Mouse (Mus musculus) midbrain, embryonic 10.5 days (tissue): ENCODE results near the gene Rora. TPM values are rescaled to one million over a fixed set of nuclear protein-coding genes. Genes with fewer than 3 reads are reported as not detected.

ENCODE experiments used
- DNase-seq: peaks from one replicate; pipeline ENCODE4 v3.0.0-alpha.2; 2017; ENCODE audit warnings: low spot score
- H3K27ac ChIP-seq: fragments of 300-500 bp; sonication (generic); replicated peaks from 2 replicates; pipeline ENCODE4 v1.5.1; 2016; ENCODE audit warnings: mild to moderate bottlenecking
- H3K27me3 ChIP-seq: fragments of 300-500 bp; sonication (generic); 2 replicates; pipeline ENCODE4 v1.6.1; 2016; ENCODE audit warnings: low read depth, mild to moderate bottlenecking; ENCODE audit not compliant: poor library complexity, severe bottlenecking
- H3K36me3 ChIP-seq: fragments of 300-500 bp; sonication (generic); 2 replicates; pipeline ENCODE4 v1.6.1; 2016; ENCODE audit warnings: mild to moderate bottlenecking, moderate library complexity
- H3K4me1 ChIP-seq: fragments of 300-500 bp; sonication (generic); 2 replicates; pipeline ENCODE4 v1.6.1; 2016
- H3K4me3 ChIP-seq: fragments of 300-500 bp; sonication (generic); 2 replicates; pipeline ENCODE4 v1.5.1; 2016; ENCODE audit warnings: mild to moderate bottlenecking, moderate library complexity
- H3K9me3 ChIP-seq: fragments of 300-500 bp; sonication (generic); replicated peaks from 2 replicates; pipeline ENCODE4 v1.6.1; 2016; ENCODE audit warnings: mild to moderate bottlenecking
- WGBS: fragments of 180-500 bp; shearing (Covaris S2); methylation state at CpG from one replicate; pipeline ENCODE4 v1.1.7; 2016; 5-methylcytosine and 5-hydroxymethylcytosine counted together
- polyA plus RNA-seq: library from polyadenylated mRNA; unstranded; fragments of >200 nt; fragmentation: Nextera tagmentation; extraction: Ambion mirVana; gene quantifications from 2 replicates; pipeline ENCODE4 v1.2.1, GENCODE M21; 2016

The Rora gene
- polyA plus RNA-seq, 1 experiment from 2014 or later = 4.1 TPM

GRCm38 (mm10) chr9:69285011-69285410 is 631.4 kb downstream of the Rora start:
- WGBS = 88% methylated on average over 3 of the region's 3 CpGs
- H3K4me1 ChIP-seq = peaks cover 13% of the 10 kb centered on the region
- no peak for DNase-seq
- no peaks in the 10 kb centered on the region for H3K36me3 ChIP-seq
- no peak overlapping the region for H3K4me3 ChIP-seq
- no peaks in the 10 kb centered on the region for H3K9me3 ChIP-seq
- no peak overlapping the region for H3K27ac ChIP-seq
- peaks cover 19% of the 10 kb centered on the region for H3K27me3 ChIP-seq

GRCm38 (mm10) chr9:69288113-69288512 is 634.5 kb downstream of the Rora start:
- Histone ChIP-seq H3K27ac (no peak overlapping the region), H3K4me3 (no peak overlapping the region), H3K9me3 (no peaks in the 10 kb centered on the region), H3K4me1 (peaks cover 37% of the 10 kb centered on the region), H3K36me3 (no peaks in the 10 kb centered on the region), H3K27me3 (peaks cover 49% of the 10 kb centered on the region)
- no peak for DNase-seq
- 88% methylated on average over 1 of the region's 1 CpGs for WGBS

DNA sequence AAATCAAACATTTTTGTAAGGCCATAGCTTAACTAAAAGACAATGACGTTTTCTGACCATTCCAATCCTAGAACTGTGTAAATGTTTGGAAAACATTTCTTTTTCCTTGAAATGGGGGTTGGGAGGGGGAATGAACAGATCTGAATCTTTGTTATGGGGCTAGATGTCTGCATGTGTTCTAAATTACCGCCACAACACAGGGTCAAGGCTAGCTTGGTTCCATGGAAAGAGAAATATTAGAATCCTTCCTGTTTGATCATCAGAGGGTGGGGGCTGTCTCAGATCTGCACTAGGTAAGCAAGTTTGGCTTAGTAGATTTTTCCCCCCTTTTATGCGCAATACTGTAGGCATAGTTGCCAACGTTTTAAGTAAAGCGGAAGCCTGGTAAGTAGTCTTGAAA is 635.0 kb downstream of the Rora start:
- WGBS = 39% methylated on average over 5 of the region's 5 CpGs
- Histone ChIP-seq H3K4me1 (peaks cover 37% of the 10 kb centered on the region), H3K27ac (no peak overlapping the region), H3K36me3 (no peaks in the 10 kb centered on the region), H3K4me3 (no peak overlapping the region), H3K27me3 (peaks cover 54% of the 10 kb centered on the region), H3K9me3 (no peaks in the 10 kb centered on the region)
- DNase-seq = no peak

DNA sequence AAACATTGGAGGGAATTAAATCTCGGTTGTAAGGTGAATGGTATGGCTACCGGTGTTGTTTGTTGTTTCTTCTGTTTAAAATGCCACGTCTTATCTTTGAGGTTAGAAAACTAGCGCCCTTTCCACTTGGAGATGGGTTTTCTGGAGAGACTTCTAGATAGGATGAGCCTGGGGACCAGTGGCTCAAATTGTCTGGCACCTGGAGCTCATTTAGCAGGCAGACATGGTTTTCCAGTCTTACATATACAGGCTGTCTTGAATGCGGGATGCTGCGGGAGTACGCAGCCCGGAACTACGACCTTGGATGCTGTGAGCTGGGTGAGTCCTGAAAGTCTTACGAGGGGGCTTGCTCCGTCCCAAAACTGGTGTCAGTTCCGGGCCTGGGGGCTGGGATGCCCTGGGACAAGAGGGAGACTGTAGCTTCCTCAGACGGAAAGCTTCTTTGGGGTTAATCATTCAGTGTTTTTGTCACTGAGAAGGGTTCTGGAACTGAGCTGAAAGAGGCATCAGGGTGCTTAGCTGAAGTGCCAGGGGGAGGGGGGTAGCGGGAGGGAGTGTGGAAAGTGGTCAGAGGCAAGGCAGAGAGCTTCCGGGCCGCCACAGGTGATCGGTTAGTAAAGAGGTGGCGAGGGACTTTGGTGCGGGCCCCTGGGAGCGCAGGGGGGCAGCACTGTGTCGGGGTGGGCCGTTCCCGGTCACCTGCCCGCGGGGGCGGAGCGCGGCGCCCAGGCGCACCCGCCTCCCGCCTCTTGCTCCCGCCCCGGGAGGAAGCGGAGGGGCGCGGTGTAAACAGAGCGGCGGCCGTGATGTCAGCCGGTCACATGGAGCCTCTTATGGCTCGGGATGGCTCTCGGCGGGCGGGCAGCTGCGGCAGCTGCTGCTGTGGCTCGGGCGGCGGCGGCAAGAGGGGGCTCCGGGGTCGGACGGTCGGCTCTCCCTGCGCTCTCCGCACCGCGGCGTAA is 635.8 kb downstream of the Rora start:
- H3K4me1 ChIP-seq = peaks cover 37% of the 10 kb centered on the region
- H3K27me3 ChIP-seq = peaks cover 58% of the 10 kb centered on the region
- H3K4me3 ChIP-seq = peak overlapping the region; percentile 80
- peak; percentile 81 for DNase-seq
- no peaks in the 10 kb centered on the region for H3K36me3 ChIP-seq
- H3K27ac ChIP-seq = peak overlapping the region; percentile 85
- 2% methylated on average over 57 of the region's 59 CpGs for WGBS
- no peaks in the 10 kb centered on the region for H3K9me3 ChIP-seq

- under 1% methylated on average over 68 of the region's 73 CpGs for WGBS
- H3K27ac ChIP-seq = peak overlapping the region; percentile 85
- no peaks in the 10 kb centered on the region for H3K9me3 ChIP-seq
- no peaks in the 10 kb centered on the region for H3K36me3 ChIP-seq
- peaks cover 65% of the 10 kb centered on the region for H3K27me3 ChIP-seq
- H3K4me1 ChIP-seq = peaks cover 37% of the 10 kb centered on the region
- DNase-seq = peak; percentile 61
- H3K4me3 ChIP-seq = peak overlapping the region; percentile 80
Measured at GRCm38 (mm10) chr9:69290018-69290880, 636.7 kb downstream of the Rora start.

DNA sequence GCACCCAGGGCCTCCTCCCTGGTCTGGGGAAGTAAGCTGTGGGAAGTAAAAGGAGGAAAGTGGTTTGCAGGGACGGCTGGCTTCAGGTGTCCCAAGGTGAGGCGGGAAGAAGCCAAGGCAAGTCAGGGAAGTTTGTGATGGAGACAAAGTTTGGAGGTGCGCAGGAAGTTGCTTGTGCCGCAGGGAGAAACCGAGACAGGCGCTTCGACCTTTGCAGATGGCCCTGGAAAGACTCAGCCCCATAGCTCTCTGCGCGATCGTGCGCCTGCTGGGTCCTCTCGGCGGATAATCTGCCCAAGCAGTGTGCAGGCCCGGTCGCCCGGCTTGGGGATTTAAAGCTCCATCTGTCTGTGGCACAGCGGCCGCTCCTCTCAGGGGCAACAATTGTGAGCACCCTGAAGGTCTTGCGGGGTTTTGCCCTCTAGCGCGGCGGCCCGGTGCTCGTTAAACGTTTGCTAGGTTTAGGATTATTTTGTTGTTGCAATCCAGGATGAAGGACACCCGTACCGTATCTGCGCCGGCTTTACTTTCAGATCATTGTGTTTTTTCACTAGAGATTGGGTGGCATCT is 637.4 kb downstream of the Rora start:
- H3K36me3 ChIP-seq = no peaks in the 10 kb centered on the region
- H3K4me3 ChIP-seq = peak overlapping the region; percentile 80
- peaks cover 37% of the 10 kb centered on the region for H3K4me1 ChIP-seq
- WGBS = under 1% methylated on average over 29 of the region's 29 CpGs
- peak; percentile 72 for DNase-seq
- no peaks in the 10 kb centered on the region for H3K9me3 ChIP-seq
- peaks cover 65% of the 10 kb centered on the region for H3K27me3 ChIP-seq
- H3K27ac ChIP-seq = peak overlapping the region; percentile 85

DNA sequence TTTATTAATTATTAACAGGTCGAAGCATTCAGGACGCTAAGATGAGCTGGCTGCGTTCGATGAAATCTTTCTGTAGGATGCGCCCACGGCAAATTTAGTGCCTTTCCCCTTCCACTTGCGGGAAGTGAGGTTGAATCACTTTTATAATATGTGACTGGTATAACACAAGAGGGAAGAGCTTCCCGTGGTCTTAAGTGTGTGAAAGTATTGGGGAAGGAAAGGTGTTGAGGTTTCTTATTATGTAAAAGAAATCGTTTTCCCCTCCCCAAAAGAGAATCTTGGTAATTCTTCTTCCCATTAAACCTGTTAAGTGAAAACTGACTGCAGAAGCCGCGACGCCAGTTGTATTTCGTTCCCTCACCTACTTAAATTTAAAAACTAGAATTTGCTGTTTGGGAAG is 637.9 kb downstream of the Rora start:
- H3K4me3 ChIP-seq = peak overlapping the region; percentile 80
- no peak overlapping the region for H3K27ac ChIP-seq
- H3K27me3 ChIP-seq = peaks cover 65% of the 10 kb centered on the region
- H3K4me1 ChIP-seq = peaks cover 37% of the 10 kb centered on the region
- H3K9me3 ChIP-seq = no peaks in the 10 kb centered on the region
- WGBS = 9% methylated on average over 13 of the region's 13 CpGs
- H3K36me3 ChIP-seq = no peaks in the 10 kb centered on the region
- DNase-seq = no peak

DNA sequence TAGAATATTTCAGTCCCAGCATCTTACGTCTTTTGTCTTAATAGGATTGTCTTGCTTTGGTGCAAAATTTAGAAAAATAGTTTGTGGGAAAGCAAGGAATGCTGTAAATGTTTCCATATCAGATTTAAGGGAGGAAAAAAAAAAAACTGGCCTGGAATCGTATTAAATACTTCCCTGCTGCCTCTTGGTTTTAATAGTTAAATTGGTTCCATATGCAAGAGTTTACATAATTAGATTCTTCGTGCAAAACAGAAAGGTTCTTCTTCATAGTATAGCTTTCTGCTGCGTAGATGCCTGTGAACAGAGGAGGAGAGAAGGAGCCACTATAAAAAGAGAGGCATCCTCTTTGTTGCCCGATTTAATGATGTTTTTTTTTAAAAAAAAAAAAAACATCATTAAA is 638.8 kb downstream of the Rora start:
- no peaks in the 10 kb centered on the region for H3K36me3 ChIP-seq
- WGBS = 47% methylated on average over 5 of the region's 5 CpGs
- peaks cover 65% of the 10 kb centered on the region for H3K27me3 ChIP-seq
- no peak overlapping the region for H3K4me3 ChIP-seq
- DNase-seq = no peak
- no peaks in the 10 kb centered on the region for H3K9me3 ChIP-seq
- H3K4me1 ChIP-seq = peaks cover 37% of the 10 kb centered on the region
- H3K27ac ChIP-seq = no peak overlapping the region

DNA sequence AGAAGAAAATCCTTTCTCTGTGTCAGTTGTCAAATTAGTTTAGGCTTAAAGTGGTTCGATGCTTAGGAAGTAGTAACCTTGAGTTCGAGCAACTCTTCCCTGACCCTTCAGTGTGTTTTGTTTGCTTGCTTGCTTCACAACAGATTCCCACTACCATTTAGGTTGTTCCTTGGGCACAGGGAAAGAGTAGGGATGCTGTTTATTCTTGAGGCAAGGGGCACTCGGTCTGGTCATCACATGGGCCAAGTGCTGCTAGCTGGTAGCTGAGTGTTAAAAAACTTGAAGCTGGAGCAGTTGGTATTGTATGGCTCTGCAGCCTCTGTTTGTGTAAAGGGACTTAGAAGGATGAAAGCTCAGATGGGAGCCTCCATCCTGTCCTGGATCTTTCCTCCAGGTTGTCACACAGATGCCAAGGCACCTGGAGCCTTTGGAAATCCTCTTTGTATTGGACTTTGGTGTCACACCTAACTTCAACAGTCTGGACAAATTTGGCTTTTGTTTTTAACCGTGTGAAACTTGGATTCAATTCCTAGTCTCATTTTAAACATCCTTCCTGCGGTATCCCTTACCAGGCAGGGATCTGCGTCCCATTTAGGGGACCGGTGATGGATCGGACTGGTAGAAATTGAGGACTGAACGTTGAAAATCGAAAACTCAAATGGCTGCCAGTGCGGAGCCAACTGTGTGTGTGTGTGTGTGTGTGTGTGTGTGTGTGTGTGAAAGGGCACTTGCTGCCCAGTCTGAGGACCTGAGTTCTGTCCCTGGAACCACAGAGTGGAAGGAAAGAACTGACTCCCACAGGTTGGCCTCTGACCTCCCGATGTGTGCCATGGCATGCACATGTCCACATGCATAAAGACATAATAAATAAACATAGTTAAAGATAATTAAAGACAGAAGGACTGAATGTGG is 639.4 kb downstream of the Rora start:
- Histone ChIP-seq H3K4me3 (no peak overlapping the region), H3K27ac (no peak overlapping the region), H3K4me1 (peaks cover 37% of the 10 kb centered on the region), H3K27me3 (peaks cover 58% of the 10 kb centered on the region), H3K9me3 (no peaks in the 10 kb centered on the region), H3K36me3 (no peaks in the 10 kb centered on the region)
- WGBS = 71% methylated on average over 12 of the region's 12 CpGs
- no peak for DNase-seq

DNA sequence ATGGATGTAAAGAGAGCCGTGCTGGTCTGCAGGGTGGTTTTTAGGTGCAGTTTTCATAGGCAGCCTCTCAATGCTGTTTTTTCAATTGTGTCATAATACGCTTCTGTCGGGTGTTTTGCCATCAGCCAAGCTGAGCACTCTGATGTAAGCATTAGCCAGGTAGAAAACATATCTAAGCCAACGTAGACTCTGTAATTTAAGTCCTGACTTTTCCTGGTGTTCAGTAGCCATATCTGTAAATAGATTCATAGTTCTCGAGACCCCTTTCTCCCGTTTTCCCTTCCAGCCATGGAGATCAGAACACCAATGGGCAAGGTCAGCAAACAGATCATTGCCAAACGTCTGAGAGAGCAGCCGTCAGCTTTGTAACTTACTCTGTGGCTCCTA is 640.1 kb downstream of the Rora start:
- 73% methylated on average over 8 of the region's 8 CpGs for WGBS
- peaks cover 36% of the 10 kb centered on the region for H3K4me1 ChIP-seq
- no peaks in the 10 kb centered on the region for H3K9me3 ChIP-seq
- H3K4me3 ChIP-seq = no peak overlapping the region
- H3K27me3 ChIP-seq = peaks cover 53% of the 10 kb centered on the region
- no peak overlapping the region for H3K27ac ChIP-seq
- no peak for DNase-seq
- H3K36me3 ChIP-seq = no peaks in the 10 kb centered on the region

- Histone ChIP-seq H3K27ac (no peak overlapping the region), H3K27me3 (peaks cover 46% of the 10 kb centered on the region), H3K36me3 (no peaks in the 10 kb centered on the region), H3K4me1 (peaks cover 28% of the 10 kb centered on the region), H3K9me3 (no peaks in the 10 kb centered on the region), H3K4me3 (no peak overlapping the region)
- no peak for DNase-seq
- 84% methylated on average over 5 of the region's 5 CpGs for WGBS
Measured at GRCm38 (mm10) chr9:69294426-69294825, 640.8 kb downstream of the Rora start.

- no peaks in the 10 kb centered on the region for H3K9me3 ChIP-seq
- peaks cover 46% of the 10 kb centered on the region for H3K27me3 ChIP-seq
- peaks cover 25% of the 10 kb centered on the region for H3K4me1 ChIP-seq
- 92% methylated on average over 14 of the region's 14 CpGs for WGBS
- DNase-seq = no peak
- no peaks in the 10 kb centered on the region for H3K36me3 ChIP-seq
- no peak overlapping the region for H3K27ac ChIP-seq
- H3K4me3 ChIP-seq = no peak overlapping the region
Measured at GRCm38 (mm10) chr9:69294856-69295255, 641.3 kb downstream of the Rora start.
